Mouse (Mus musculus) kidney, embryonic 14.5 days (tissue): ENCODE data around the gene Olfml2a. TPM values are rescaled to one million over a fixed set of nuclear protein-coding genes. Genes with fewer than 3 reads are reported as not detected.

ENCODE experiments used
- ATAC-seq: fragments of 200-750 bp; cut with Nextera tagmentation; 2 replicates; pipeline ENCODE4 v1.8.0; 2017; ENCODE audit warnings: moderate number of reproducible peaks, mild to moderate bottlenecking, moderate TSS enrichment, moderate library complexity; ENCODE audit not compliant: low FRiP score, low TSS enrichment
- H3K27ac ChIP-seq: fragments of 300-500 bp; sonication (generic); 2 replicates; pipeline ENCODE4 v1.5.1; 2014; ENCODE audit warnings: low read depth, mild to moderate bottlenecking, low read length, moderate library complexity, mixed read lengths
- H3K27me3 ChIP-seq: fragments of 300-500 bp; sonication (generic); 2 replicates; pipeline ENCODE4 v1.6.1; 2014; ENCODE audit warnings: mild to moderate bottlenecking, low read length; ENCODE audit not compliant: control insufficient read depth, insufficient read depth
- H3K36me3 ChIP-seq: fragments of 300-500 bp; sonication (generic); 2 replicates; pipeline ENCODE4 v1.6.1; 2014; ENCODE audit warnings: low read length, mixed read lengths; ENCODE audit not compliant: control insufficient read depth, insufficient read depth
- H3K4me1 ChIP-seq: fragments of 300-500 bp; sonication (generic); 2 replicates; pipeline ENCODE4 v1.6.1; 2014; ENCODE audit warnings: low read length, mixed read lengths; ENCODE audit not compliant: control insufficient read depth, insufficient read depth
- H3K4me2 ChIP-seq: fragments of 300-500 bp; sonication (generic); replicated peaks from 2 replicates; pipeline ENCODE4 v1.6.1; 2014; ENCODE audit warnings: low read depth, mild to moderate bottlenecking, low read length
- H3K4me3 ChIP-seq: fragments of 300-500 bp; sonication (generic); 2 replicates; pipeline ENCODE4 v1.5.1; 2014; ENCODE audit warnings: mild to moderate bottlenecking, low read length
- H3K9ac ChIP-seq: fragments of 300-500 bp; sonication (generic); 2 replicates; pipeline ENCODE4 v1.6.1; 2014; ENCODE audit warnings: low read depth, mild to moderate bottlenecking, low read length, moderate library complexity
- H3K9me3 ChIP-seq: fragments of 300-500 bp; sonication (generic); 2 replicates; pipeline ENCODE4 v1.6.1; 2016; ENCODE audit warnings: low read length; ENCODE audit not compliant: control insufficient read depth
- WGBS: fragments of 180-500 bp; shearing (Covaris S2); extraction: QIAGEN DNeasy Blood & Tissue Kit; methylation state at CpG from one replicate; pipeline ENCODE4 v1.1.7; 2014; 5-methylcytosine and 5-hydroxymethylcytosine counted together
- polyA plus RNA-seq: library from polyadenylated mRNA; unstranded; fragments of >200 nt; fragmentation: Nextera tagmentation; extraction: Ambion mirVana; gene quantifications from 2 replicates; pipeline ENCODE4 v1.2.1, GENCODE M21; 2014

The Olfml2a gene
- polyA plus RNA-seq, 1 experiment from 2014 or later: 2.3 TPM

- H3K9ac ChIP-seq: no peak overlapping the region
- no peaks in the 10 kb centered on the region for H3K27me3 ChIP-seq
- H3K4me2 ChIP-seq: no peak overlapping the region
- no peak overlapping the region for H3K4me3 ChIP-seq
- no peaks in the 10 kb centered on the region for H3K36me3 ChIP-seq
- WGBS: 24% methylated on average over 2 of the region's 2 CpGs
- no peak overlapping the region for H3K27ac ChIP-seq
- ATAC-seq: no peak
- H3K9me3 ChIP-seq: no peaks in the 10 kb centered on the region
- H3K4me1 ChIP-seq: no peaks in the 10 kb centered on the region
Measured at GRCm38 (mm10) chr2:38973223-38973622, 41.4 kb downstream of the Olfml2a start.

GRCm38 (mm10) chr2:38973701-38974100 is 41.9 kb downstream of the Olfml2a start:
- no peak overlapping the region for H3K4me3 ChIP-seq
- no peak for ATAC-seq
- WGBS: 81% methylated on average over 7 of the region's 7 CpGs
- no peaks in the 10 kb centered on the region for H3K9me3 ChIP-seq
- H3K4me1 ChIP-seq: no peaks in the 10 kb centered on the region
- H3K9ac ChIP-seq: no peak overlapping the region
- no peak overlapping the region for H3K27ac ChIP-seq
- no peaks in the 10 kb centered on the region for H3K36me3 ChIP-seq
- no peak overlapping the region for H3K4me2 ChIP-seq
- H3K27me3 ChIP-seq: no peaks in the 10 kb centered on the region

GRCm38 (mm10) chr2:38974171-38974570 is 42.4 kb downstream of the Olfml2a start:
- whole genome bisulfite sequencing: 48% methylated on average over 2 of the region's 2 CpGs
- Histone ChIP-seq H3K9ac (no peak overlapping the region), H3K4me3 (no peak overlapping the region), H3K27me3 (no peaks in the 10 kb centered on the region), H3K36me3 (no peaks in the 10 kb centered on the region), H3K4me2 (no peak overlapping the region), H3K4me1 (no peaks in the 10 kb centered on the region), H3K27ac (no peak overlapping the region), H3K9me3 (no peaks in the 10 kb centered on the region)
- no peak for ATAC-seq

- no peak overlapping the region for H3K4me2 ChIP-seq
- whole genome bisulfite sequencing: 74% methylated on average over 3 of the region's 3 CpGs
- H3K36me3 ChIP-seq: no peaks in the 10 kb centered on the region
- H3K4me1 ChIP-seq: no peaks in the 10 kb centered on the region
- no peaks in the 10 kb centered on the region for H3K9me3 ChIP-seq
- ATAC-seq: no peak
- no peak overlapping the region for H3K9ac ChIP-seq
- H3K4me3 ChIP-seq: no peak overlapping the region
- H3K27me3 ChIP-seq: no peaks in the 10 kb centered on the region
- no peak overlapping the region for H3K27ac ChIP-seq
Measured at GRCm38 (mm10) chr2:38975181-38975580, 43.4 kb downstream of the Olfml2a start.

GRCm38 (mm10) chr2:38975941-38976805 is 44.4 kb downstream of the Olfml2a start:
- Histone ChIP-seq H3K9ac (no peak overlapping the region), H3K36me3 (no peaks in the 10 kb centered on the region), H3K27me3 (no peaks in the 10 kb centered on the region), H3K4me2 (no peak overlapping the region), H3K9me3 (no peaks in the 10 kb centered on the region), H3K27ac (no peak overlapping the region), H3K4me1 (no peaks in the 10 kb centered on the region), H3K4me3 (no peak overlapping the region)
- 84% methylated on average over 21 of the region's 21 CpGs for WGBS
- no peak for ATAC-seq

- Histone ChIP-seq H3K9ac (no peak overlapping the region), H3K9me3 (no peaks in the 10 kb centered on the region), H3K4me1 (no peaks in the 10 kb centered on the region), H3K4me2 (no peak overlapping the region), H3K4me3 (no peak overlapping the region), H3K27me3 (no peaks in the 10 kb centered on the region), H3K27ac (no peak overlapping the region), H3K36me3 (no peaks in the 10 kb centered on the region)
- no peak for ATAC-seq
- WGBS: 78% methylated on average over 4 of the region's 4 CpGs
Measured at GRCm38 (mm10) chr2:38977837-38978236, 46.1 kb downstream of the Olfml2a start.

- WGBS: 98% methylated on average over 2 of the region's 2 CpGs
- no peaks in the 10 kb centered on the region for H3K4me1 ChIP-seq
- no peak overlapping the region for H3K27ac ChIP-seq
- no peak overlapping the region for H3K4me3 ChIP-seq
- no peak overlapping the region for H3K9ac ChIP-seq
- H3K9me3 ChIP-seq: no peaks in the 10 kb centered on the region; the same call in 1 of the 2 replicates
- H3K27me3 ChIP-seq: no peaks in the 10 kb centered on the region
- H3K4me2 ChIP-seq: no peak overlapping the region
- H3K36me3 ChIP-seq: no peaks in the 10 kb centered on the region
- ATAC-seq: no peak
Measured at GRCm38 (mm10) chr2:38983456-38983855, 51.7 kb downstream of the Olfml2a start.

- Histone ChIP-seq H3K9me3 (no peaks in the 10 kb centered on the region; the same call in 1 of the 2 replicates), H3K4me3 (no peak overlapping the region), H3K4me1 (no peaks in the 10 kb centered on the region), H3K9ac (no peak overlapping the region), H3K36me3 (no peaks in the 10 kb centered on the region), H3K4me2 (no peak overlapping the region), H3K27me3 (no peaks in the 10 kb centered on the region), H3K27ac (no peak overlapping the region)
- 82% methylated on average over 3 of the region's 3 CpGs for WGBS
- ATAC-seq: no peak
Measured at GRCm38 (mm10) chr2:38986580-38986979, 54.8 kb downstream of the Olfml2a start.

GRCm38 (mm10) chr2:38987371-38987770 is 55.6 kb downstream of the Olfml2a start:
- H3K27me3 ChIP-seq: no peaks in the 10 kb centered on the region
- H3K4me1 ChIP-seq: no peaks in the 10 kb centered on the region
- no peak overlapping the region for H3K4me2 ChIP-seq
- H3K9ac ChIP-seq: no peak overlapping the region
- no peaks in the 10 kb centered on the region for H3K36me3 ChIP-seq
- H3K9me3 ChIP-seq: no peaks in the 10 kb centered on the region; the same call in 1 of the 2 replicates
- H3K4me3 ChIP-seq: no peak overlapping the region
- WGBS: 47% methylated on average over 1 of the region's 1 CpGs
- no peak overlapping the region for H3K27ac ChIP-seq
- ATAC-seq: no peak
